Mouse (Mus musculus) WW6 (cell line): ENCODE measurements around the gene Cebpg.

Experiments
- DNase-seq: peaks from one replicate; pipeline ENCODE4 v3.0.0-alpha.2; 2013; ENCODE audit warnings: low read depth, low spot score

The Cebpg gene

GRCm38 (mm10) chr7:35056436-35056864, at the start of gene Cebpg:
TSS of gene Cebpg (minus strand) at chr7:35056573.
- peak; percentile 58 for DNase-seq

DNA sequence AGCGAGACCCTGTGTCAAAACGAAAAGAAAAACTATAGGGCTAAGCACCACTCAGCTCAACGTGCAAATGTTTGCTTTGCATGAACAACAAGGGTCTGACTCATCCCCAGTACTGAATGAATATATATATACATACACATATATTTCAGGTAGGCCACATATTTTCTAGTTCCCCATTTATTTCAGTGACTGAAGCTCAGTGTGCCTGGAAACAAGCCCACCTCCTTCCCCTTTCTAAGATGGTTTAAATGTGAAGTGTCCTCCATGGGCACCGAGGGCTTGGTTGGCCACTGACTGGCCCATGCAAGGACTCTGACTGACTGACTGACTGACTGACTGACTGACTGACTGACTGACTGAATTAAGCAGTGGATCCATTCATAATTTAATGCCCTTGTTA, 43.2 kb upstream of the Cebpg start:
- no peak for DNase-seq

GRCm38 (mm10) chr7:35098777-35099176, 42.4 kb upstream of the Cebpg start:
- no peak for DNase-seq

GRCm38 (mm10) chr7:35094975-35095678, 38.8 kb upstream of the Cebpg start:
- DNase-seq = no peak

DNA sequence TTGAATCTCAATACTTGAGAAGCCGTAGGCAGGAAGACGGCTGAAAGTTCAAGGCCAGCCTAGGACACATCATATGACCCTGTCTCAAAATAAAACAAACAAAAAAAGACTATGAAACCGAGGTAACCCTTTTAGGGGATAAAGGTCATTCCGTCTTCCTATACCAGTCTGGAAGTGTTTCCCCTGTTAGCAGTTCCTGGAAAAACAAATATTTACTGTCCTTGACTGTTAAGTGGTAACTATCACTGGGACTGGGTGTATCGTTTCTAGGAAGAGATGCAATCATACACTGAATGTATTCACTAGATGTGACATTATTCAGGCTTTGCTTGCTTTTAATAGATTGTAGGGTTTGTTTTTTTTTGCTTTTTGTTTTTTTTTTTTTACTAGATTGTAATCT, 34.2 kb upstream of the Cebpg start:
- no peak for DNase-seq

- DNase-seq = peak; percentile 16
Observed at GRCm38 (mm10) chr7:35086271-35086861, 30.0 kb upstream of the Cebpg start.

- DNase-seq = no peak
Observed at GRCm38 (mm10) chr7:35084565-35085360, 28.4 kb upstream of the Cebpg start.

DNA sequence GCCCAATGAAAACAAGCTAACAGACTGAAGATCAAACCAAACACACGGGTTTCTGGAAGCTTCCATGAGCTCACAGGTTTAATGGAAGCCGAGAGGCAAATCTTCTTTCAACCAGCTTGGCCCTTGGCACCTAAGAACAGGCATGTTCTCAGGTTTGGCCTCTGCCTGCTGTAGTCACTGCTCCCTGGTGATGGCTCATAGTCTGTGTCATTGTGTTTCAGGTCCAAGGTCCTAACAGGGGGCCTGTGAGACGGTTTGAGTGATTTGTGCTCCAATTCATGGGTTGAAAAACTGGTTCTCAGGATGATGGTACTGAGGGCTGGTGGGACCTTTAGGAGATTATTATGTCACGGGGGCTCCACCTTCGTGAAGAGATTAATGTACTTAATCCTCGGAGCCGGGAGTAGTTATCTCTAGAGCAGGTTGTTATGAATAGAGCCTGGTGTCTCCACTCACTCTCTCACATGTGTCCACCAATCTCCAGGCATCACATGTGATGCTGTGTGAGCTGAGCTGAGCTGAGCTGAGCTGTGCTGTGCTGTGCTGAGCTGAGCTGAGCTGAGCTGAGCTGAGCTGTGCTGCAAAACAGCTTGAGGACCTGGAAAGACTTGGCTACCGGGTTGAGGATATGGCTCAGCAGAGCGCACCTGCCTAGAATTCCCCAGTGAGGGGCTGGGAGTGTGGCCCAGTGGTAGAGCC, 25.2 kb upstream of the Cebpg start:
- DNase-seq = no peak

GRCm38 (mm10) chr7:35080843-35081338, 24.5 kb upstream of the Cebpg start:
- DNase-seq = no peak

DNA sequence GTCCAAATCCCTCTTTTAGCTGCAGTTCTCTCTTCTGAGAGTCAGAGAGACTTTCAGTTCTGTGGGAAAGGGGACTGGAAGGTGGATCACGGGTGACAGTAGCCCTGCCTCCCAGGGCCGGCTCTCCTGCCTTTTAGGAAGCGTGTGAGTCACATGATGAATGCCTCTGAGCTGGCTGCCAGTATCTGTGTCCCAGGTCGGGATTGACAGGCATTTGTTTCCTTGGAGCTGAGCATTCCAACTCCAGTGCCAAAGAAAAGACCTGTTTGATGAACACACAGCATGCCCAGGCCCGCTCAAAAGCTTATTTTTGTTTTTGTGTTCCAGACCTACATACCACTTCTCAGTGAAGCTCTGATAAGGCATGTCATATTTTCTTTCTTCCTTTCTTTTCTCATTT, 20.3 kb upstream of the Cebpg start:
- DNase-seq = no peak

GRCm38 (mm10) chr7:35066640-35067212, 10.4 kb upstream of the Cebpg start:
- DNase-seq = no peak

GRCm38 (mm10) chr7:35065958-35066357, 9.6 kb upstream of the Cebpg start:
- no peak for DNase-seq

DNA sequence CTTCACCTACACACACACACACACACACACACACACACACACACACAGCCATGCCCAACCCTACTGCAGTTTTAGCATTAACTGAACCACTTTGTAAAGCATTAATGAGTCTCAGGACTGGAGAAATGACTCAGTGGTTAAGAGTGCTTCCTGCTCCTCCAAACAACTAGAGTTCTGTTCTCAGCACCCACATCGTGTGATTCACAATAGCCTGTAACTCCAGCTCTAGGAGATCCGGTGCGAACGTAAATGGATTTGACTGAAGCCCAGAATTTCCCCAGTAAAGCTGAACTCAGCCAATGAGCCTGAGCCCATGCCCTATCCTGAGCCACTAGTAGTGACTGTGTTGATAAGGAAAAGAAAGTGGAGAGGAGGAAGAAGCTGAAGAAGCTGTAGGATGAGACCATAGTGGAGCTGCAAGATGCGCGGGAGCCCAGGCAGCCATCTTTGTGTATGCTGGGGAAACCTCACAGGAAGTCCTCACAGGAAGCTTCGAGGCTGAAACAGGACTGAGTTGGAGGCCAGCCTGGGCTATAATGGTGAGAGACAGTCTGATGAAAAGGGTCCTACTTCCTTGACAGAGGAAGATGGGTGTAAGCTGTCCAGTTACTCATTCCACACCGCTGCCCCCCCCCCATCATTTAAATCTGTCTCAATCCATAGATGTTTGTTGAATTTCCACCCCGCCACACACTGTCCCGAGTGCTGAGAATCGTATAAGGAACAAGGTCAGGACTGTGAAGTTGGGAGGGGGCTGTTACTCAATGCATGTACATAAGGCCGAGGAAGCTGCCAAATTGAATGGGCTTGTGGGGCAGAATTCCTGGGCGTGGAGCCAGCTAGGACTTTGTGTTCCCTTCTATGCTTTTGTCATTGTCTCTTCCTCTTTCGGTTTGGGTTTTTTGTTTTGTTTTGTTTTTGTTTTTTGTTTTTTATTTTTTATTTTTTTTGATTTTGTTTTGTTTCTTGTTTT, 8.2 kb upstream of the Cebpg start:
- DNase-seq = no peak

DNA sequence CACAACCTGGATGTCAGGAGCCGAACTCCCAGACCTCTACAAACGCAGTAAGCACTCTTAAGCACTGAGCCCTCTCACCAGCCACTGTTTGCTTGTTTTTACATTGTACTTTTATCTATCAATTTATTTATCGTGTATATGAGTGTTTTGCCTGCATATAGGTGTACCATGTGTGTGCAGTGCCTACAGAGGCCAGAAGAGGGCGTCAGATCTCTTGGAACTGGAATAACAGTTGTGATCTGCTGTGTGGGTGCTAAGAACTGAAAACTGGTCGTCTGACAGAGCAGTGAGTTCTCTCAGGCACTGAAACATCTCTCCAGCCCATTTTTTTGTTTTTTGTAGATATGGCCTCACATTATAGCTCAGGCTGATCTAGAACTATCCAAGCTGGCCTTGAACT, 3.1 kb upstream of the Cebpg start:
- DNase-seq = no peak

GRCm38 (mm10) chr7:35058329-35058728, 2.0 kb upstream of the Cebpg start:
- DNase-seq = no peak

DNA sequence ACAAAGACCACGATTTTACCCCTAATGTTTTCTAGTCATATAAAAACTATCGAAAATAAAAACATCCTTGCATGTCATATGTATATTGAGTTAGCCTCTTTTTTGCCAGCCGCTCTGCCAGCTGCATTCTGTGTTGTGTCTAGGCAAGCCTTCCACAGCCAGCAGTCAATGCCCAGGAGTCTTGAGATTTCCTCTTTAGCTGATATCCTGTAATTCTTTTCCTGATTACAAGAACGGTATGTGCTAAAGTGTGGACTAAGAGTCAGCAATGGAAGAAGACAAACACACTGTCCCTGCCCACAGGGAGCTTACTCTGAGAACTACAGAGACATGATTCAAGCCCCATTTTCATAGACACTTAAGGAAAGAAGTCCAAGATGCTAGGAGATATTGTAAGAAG, 1.2 kb upstream of the Cebpg start:
- DNase-seq = no peak

GRCm38 (mm10) chr7:35056999-35057398, 626 bp upstream of the Cebpg start:
- no peak for DNase-seq

DNA sequence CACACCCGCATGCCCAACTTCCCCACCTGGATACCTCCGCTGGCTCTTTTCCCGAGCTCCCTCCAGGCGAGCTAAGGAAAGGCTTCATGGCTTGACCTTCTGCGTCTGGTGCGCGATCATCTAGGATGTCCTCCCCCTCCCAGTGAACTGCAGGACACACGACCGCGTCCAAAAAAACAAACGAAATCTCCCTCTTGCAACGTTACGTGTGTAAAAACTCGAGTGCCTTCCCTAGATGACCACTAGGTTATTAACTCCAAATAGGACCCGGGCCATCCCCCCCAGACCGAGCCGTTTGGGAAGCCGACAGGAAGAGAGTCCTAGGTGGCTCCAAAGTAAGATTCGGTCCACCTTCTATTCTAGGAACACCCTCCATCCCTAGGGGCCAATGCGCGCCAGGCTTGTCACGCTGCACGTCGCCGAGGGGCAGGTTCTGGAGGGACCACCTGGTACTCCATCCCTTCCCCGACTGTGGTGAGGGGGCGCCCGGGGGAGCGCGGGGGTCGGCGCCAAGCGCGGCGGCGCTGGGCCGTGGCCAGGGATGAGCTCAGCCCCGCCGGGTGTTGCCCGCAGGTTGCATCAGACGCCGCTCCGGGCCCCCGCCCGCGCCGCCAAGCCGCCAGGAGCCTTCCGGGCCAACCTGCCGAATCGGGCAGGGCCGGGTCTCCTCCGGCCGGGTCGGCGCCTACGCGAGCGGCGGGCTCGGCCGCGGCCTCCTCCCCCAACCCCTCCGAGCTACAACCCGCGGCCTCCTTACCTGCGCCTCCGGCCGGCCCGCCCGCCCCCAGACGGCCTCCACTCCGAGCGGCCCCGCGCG, 546 bp downstream of the Cebpg start:
- peak; percentile 24 for DNase-seq

GRCm38 (mm10) chr7:35054977-35055618, 1.3 kb downstream of the Cebpg start:
- no peak for DNase-seq
